In genomic region chr2:129148836-129149235, GRCm38 (mm10) we compare ENCODE assay signal across 27 mouse cellular contexts. TPM values are rescaled to one million over a fixed set of nuclear protein-coding genes. Genes with fewer than 3 reads are reported as not detected.
A peak's percentile ranks its signal among the peaks of the same experiment; 100 is the strongest.
DNase-seq lines count a peak whose midpoint lies in the region; ATAC-seq and TF ChIP-seq lines count a peak whose summit lies in the region.
"Had no signal": no experiment of that assay in that cellular context is flagged by ENCODE, and none has a peak within 500 bp of the region (broad histone marks: within the 10 kb centered on the region; RNA-seq: fewer than 3 reads in every experiment).

No protein-coding gene starts in this region.

- no peak for ATAC-seq in forebrain, embryonic 14.5 days
- ATAC-seq in forebrain, embryonic 13.5 days: no peak
- ATAC-seq in lung, embryonic 14.5 days (ENCODE audit: insufficient read depth): no peak
- ATAC-seq: intestine, embryonic 16.5 days; liver, embryonic 12.5 days had no signal

- no peak overlapping the region for H3K9ac ChIP-seq in forebrain, embryonic 14.5 days (ENCODE audit: low read length)
- no peak overlapping the region for H3K9ac ChIP-seq in forebrain, embryonic 13.5 days
- H3K9ac ChIP-seq in lung, embryonic 14.5 days: no peak overlapping the region
- H3K9ac ChIP-seq: heart, embryonic 12.5 days; hindbrain, embryonic 15.5 days; limb, embryonic 13.5 days; liver, embryonic 12.5 days had no signal

- peak; percentile 26 for DNase-seq in forebrain, embryonic 14.5 days (ENCODE audit: low spot score)
- DNase-seq in lung, embryonic 14.5 days: peak; percentile 19
- no peak for DNase-seq in lung, postnatal 25 days (ENCODE audit: low spot score)
- DNase-seq in ES-CJ7 (ENCODE audit: low read depth, low spot score) (peak; percentile 25), ZHBTc4 (ENCODE audit: low read depth, low spot score) (peak; percentile 22)
- DNase-seq in gastrocnemius, adult 8-10 months (ENCODE audit: low spot score in 2 of 2): no peak
- no peak for DNase-seq in left cerebral cortex, adult 2 months (ENCODE audit: extremely low spot score in 1 of 2, low spot score in 2 of 2)
- DNase-seq: adrenal gland, postnatal 14 days; cerebellum, adult 11 months; cerebellum, adult 9-11 months; gastrocnemius, postnatal 14 days; heart, adult 18-20 months; heart, postnatal 10 days; kidney, adult 9 months; kidney, postnatal 25 days; layer of hippocampus, postnatal 36 days; lung, adult 18-20 months; lung, postnatal 14 days; right cerebral cortex, postnatal 25 days; spleen, adult 18-20 months had no signal

- no peak overlapping the region for H3K4me3 ChIP-seq in forebrain, embryonic 14.5 days (ENCODE audit: low read depth, low read length)
- H3K4me3 ChIP-seq in forebrain, embryonic 13.5 days: no peak overlapping the region
- no peak overlapping the region for H3K4me3 ChIP-seq in lung, embryonic 14.5 days (ENCODE audit: low read depth, low read length)
- no peak overlapping the region for H3K4me3 ChIP-seq in left cerebral cortex, adult 2 months
- H3K4me3 ChIP-seq: heart, embryonic 12.5 days; hindbrain, embryonic 15.5 days; limb, embryonic 13.5 days; liver, embryonic 12.5 days had no signal

- H3K27ac ChIP-seq in forebrain, embryonic 14.5 days (ENCODE audit: low read depth, low read length): no peak overlapping the region
- no peak overlapping the region for H3K27ac ChIP-seq in forebrain, embryonic 13.5 days
- no peak overlapping the region for H3K27ac ChIP-seq in lung, embryonic 14.5 days (ENCODE audit: low read depth)
- no peak overlapping the region for H3K27ac ChIP-seq in left cerebral cortex, adult 2 months
- H3K27ac ChIP-seq: hindbrain, embryonic 15.5 days; limb, embryonic 13.5 days; liver, embryonic 12.5 days had no signal

- H3K9me3 ChIP-seq in forebrain, embryonic 14.5 days (replicated peaks; ENCODE audit: control insufficient read depth, low read length): no peaks in the 10 kb centered on the region
- H3K9me3 ChIP-seq in forebrain, embryonic 13.5 days (replicated peaks): no peaks in the 10 kb centered on the region
- no peaks in the 10 kb centered on the region for H3K9me3 ChIP-seq in lung, embryonic 14.5 days (ENCODE audit: low read depth, low read length)
- H3K9me3 ChIP-seq: G1E; hindbrain, embryonic 15.5 days; limb, embryonic 13.5 days; liver, embryonic 12.5 days had no signal

- H3K4me1 ChIP-seq in forebrain, embryonic 14.5 days (ENCODE audit: control insufficient read depth, insufficient read depth, low read length): no peaks in the 10 kb centered on the region
- H3K4me1 ChIP-seq in forebrain, embryonic 13.5 days: no peaks in the 10 kb centered on the region
- H3K4me1 ChIP-seq in lung, embryonic 14.5 days (ENCODE audit: insufficient read depth): 0 out of 2 replicates have a peak, but pooled peaks cover 3% of the 10 kb centered on the region
- H3K4me1 ChIP-seq: heart, embryonic 12.5 days; hindbrain, embryonic 15.5 days; limb, embryonic 13.5 days; liver, embryonic 12.5 days had no signal

- 25% methylated on average over 2 of the region's 2 CpGs for WGBS in forebrain, embryonic 14.5 days
- WGBS in forebrain, embryonic 13.5 days: 26% methylated on average over 2 of the region's 2 CpGs
- 59% methylated on average over 2 of the region's 2 CpGs for WGBS in lung, embryonic 14.5 days

- TF ChIP-seq CTCF in lung, embryonic 14.5 days (IDR thresholded peaks at IDR 0.05; ENCODE audit: low read depth): no peak
- no peak for TF ChIP-seq CTCF in left cerebral cortex, adult 2 months (IDR thresholded peaks at IDR 0.05)

- H3K36me3 ChIP-seq in forebrain, embryonic 14.5 days (ENCODE audit: control insufficient read depth, insufficient read depth, low read length): no peaks in the 10 kb centered on the region
- H3K36me3 ChIP-seq in forebrain, embryonic 13.5 days (ENCODE audit: poor library complexity, severe bottlenecking): no peaks in the 10 kb centered on the region
- H3K36me3 ChIP-seq in lung, embryonic 14.5 days (ENCODE audit: insufficient read depth): no peaks in the 10 kb centered on the region
- H3K36me3 ChIP-seq: G1E; heart, embryonic 12.5 days; hindbrain, embryonic 15.5 days; limb, embryonic 13.5 days; liver, embryonic 12.5 days had no signal

- H3K4me2 ChIP-seq in forebrain, embryonic 14.5 days (ENCODE audit: low read length): no peak overlapping the region
- H3K4me2 ChIP-seq in forebrain, embryonic 13.5 days: no peak overlapping the region
- no peak overlapping the region for H3K4me2 ChIP-seq in lung, embryonic 14.5 days
- H3K4me2 ChIP-seq: heart, embryonic 12.5 days; hindbrain, embryonic 15.5 days; limb, embryonic 13.5 days; liver, embryonic 12.5 days had no signal

- intact Hi-C loops in left cerebral cortex, adult 2 months (cut with DNase I): no loop called here

- no peaks in the 10 kb centered on the region for H3K27me3 ChIP-seq in forebrain, embryonic 14.5 days (replicated peaks; ENCODE audit: control insufficient read depth, insufficient read depth, low read length)
- H3K27me3 ChIP-seq in forebrain, embryonic 13.5 days: no peaks in the 10 kb centered on the region
- H3K27me3 ChIP-seq in lung, embryonic 14.5 days (ENCODE audit: insufficient read depth, low read length): no peaks in the 10 kb centered on the region
- H3K27me3 ChIP-seq: heart, embryonic 12.5 days; hindbrain, embryonic 15.5 days; limb, embryonic 13.5 days; liver, embryonic 12.5 days had no signal

RNA-seq across cellular contexts. Expression of gene Chchd5, which starts 19.3 kb away (rescaled TPM):
- polyA plus RNA-seq in forebrain, embryonic 14.5 days (2014; fragmentation: Nextera tagmentation; extraction: Ambion mirVana): 22.7 and 30.7 TPM in 2 replicates
- 26.9 and 27.2 TPM in 2 replicates for polyA plus RNA-seq in forebrain, embryonic 13.5 days (2015; fragmentation: Nextera tagmentation; extraction: Ambion mirVana)
- 25.7 and 28.2 TPM in 2 replicates for polyA plus RNA-seq in lung, embryonic 14.5 days (2014; fragmentation: Nextera tagmentation; extraction: Ambion mirVana)
- 10 to 100 TPM in 2 of 4 experiments, 1 to 10 TPM in 2; 8.5 to 11.0 (median 9.5) TPM for total RNA-seq in gastrocnemius, adult 8-10 months (2022)
- 10 to 100 TPM; 10.2 to 12.2 TPM for total RNA-seq in left cerebral cortex, adult 2 months (2021)

RNA-seq across cellular contexts. Expression of gene Polr1b, which starts 48.0 kb away (rescaled TPM):
- polyA plus RNA-seq in forebrain, embryonic 14.5 days (2014; fragmentation: Nextera tagmentation; extraction: Ambion mirVana): 5.9 and 8.0 TPM in 2 replicates
- polyA plus RNA-seq in forebrain, embryonic 13.5 days (2015; fragmentation: Nextera tagmentation; extraction: Ambion mirVana): 20.4 and 20.6 TPM in 2 replicates
- polyA plus RNA-seq in lung, embryonic 14.5 days (2014; fragmentation: Nextera tagmentation; extraction: Ambion mirVana): 22.6 and 28.5 TPM in 2 replicates
- 10 to 100 TPM; 10.9 to 13.7 (median 11.3) TPM for total RNA-seq in gastrocnemius, adult 8-10 months (2022)
- 10 to 100 TPM; 23.5 to 27.7 TPM for total RNA-seq in left cerebral cortex, adult 2 months (2021)

RNA-seq across cellular contexts. Expression of gene Slc20a1, which starts 49.7 kb away (rescaled TPM):
- polyA plus RNA-seq in forebrain, embryonic 14.5 days (2014; fragmentation: Nextera tagmentation; extraction: Ambion mirVana): 46.8 and 55.4 TPM in 2 replicates
- 57.2 and 59.8 TPM in 2 replicates for polyA plus RNA-seq in forebrain, embryonic 13.5 days (2015; fragmentation: Nextera tagmentation; extraction: Ambion mirVana)
- polyA plus RNA-seq in lung, embryonic 14.5 days (2014; fragmentation: Nextera tagmentation; extraction: Ambion mirVana): 29.5 and 34.4 TPM in 2 replicates
- total RNA-seq in gastrocnemius, adult 8-10 months (2022): 10 to 100 TPM in 1 of 4 experiments, 1 to 10 TPM in 3; 7.5 to 11.3 (median 8.6) TPM
- total RNA-seq in left cerebral cortex, adult 2 months (2021): 100 to 1,000 TPM; 161 to 164 TPM

Comparison
In these comparisons a context has a peak if more than half of its experiments do, and no peak if none do; other contexts are left out.
1. DNase-seq: peak in forebrain, embryonic 14.5 days (single experiment), lung, embryonic 14.5 days (single experiment), ES-CJ7 (single experiment) and ZHBTc4 (single experiment); none in lung, postnatal 25 days (single experiment), gastrocnemius, adult 8-10 months (0 of 2) and left cerebral cortex, adult 2 months (0 of 2).